Mouse (Mus musculus): ENCODE results near the gene Mns1.

DNA sequence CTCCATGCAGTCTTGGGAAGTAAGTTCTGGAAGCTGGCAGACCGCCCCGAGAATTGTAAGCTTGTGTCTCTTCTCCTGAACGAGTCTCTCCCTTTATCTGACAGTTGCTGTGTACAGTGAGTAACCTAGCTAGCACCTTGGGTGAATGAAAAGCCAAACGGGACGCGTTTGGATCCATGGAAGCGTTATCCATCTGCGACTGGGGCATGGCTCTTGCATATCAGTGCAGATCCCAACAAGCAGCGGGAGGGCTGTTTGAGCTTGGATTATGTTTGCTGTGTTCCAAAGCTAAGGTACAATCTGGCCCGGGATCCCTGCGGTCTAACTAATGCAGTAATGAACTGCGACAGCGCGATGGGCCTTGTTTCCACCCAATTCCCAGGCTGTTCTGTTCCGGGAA is 44.6 kb upstream of the Mns1 start:
- TF ChIP-seq CTCF (IDR thresholded peaks at IDR 0.05; ENCODE audit: low read depth) (no peak), EP300 (IDR thresholded peaks at IDR 0.05; ENCODE audit: low read depth) (no peak)

All from liver, postnatal 0 days (tissue).